Mouse (Mus musculus) brown adipose tissue, adult 24 weeks (tissue): Measurements from ENCODE around the gene Syne3. TPM values are rescaled to one million over a fixed set of nuclear protein-coding genes. Genes with fewer than 3 reads are reported as not detected.

Source experiments
- H3K27ac ChIP-seq: fragments of 200-500 bp; replicated peaks from 2 replicates; pipeline ENCODE4 v1.5.1; 2012; ENCODE audit warnings: low read depth, mild to moderate bottlenecking, low read length
- H3K4me1 ChIP-seq: fragments of 200-500 bp; 2 replicates; pipeline ENCODE4 v1.6.1; 2012; ENCODE audit warnings: low read length, mixed read lengths; ENCODE audit not compliant: control insufficient read depth, insufficient read depth, insufficient read length
- H3K4me3 ChIP-seq: fragments of 200-500 bp; 2 replicates; pipeline ENCODE4 v1.5.1; 2012; ENCODE audit warnings: low read depth, mild to moderate bottlenecking, low read length, moderate library complexity; ENCODE audit not compliant: insufficient read depth
- polyA plus RNA-seq: library from polyadenylated mRNA; stranded (reverse); fragments of >200 nt; gene quantifications from 2 replicates; pipeline ENCODE4 v1.2.4, GENCODE M21; 2012; ENCODE audit not compliant: missing spikeins, insufficient read depth, insufficient read length

Gene Syne3
- polyA plus RNA-seq, 1 experiment, result 3.3 TPM

DNA sequence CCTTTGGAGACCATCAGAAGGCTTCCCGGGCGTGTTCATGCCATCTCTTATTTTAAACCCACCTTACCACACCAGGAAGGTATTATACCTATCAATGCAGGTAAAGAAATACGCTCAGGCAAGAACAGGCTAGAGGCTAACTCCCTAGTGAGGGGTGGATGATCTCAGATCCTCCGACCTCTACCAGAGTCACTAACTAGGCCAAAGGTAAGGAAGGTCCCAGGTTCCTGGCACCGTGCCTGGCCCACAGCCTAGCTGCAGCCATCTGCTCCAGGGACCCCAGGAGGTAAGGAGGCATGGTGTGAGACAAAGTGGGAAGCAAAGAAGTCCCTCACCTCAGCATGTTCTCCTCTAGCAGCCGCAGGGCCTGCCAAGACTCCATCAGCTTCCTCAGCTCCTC lies 63.4 kb downstream of the Syne3 start:
- Histone ChIP-seq H3K27ac (no peak overlapping the region), H3K4me3 (no peak overlapping the region), H3K4me1 (no peaks in the 10 kb centered on the region)

DNA sequence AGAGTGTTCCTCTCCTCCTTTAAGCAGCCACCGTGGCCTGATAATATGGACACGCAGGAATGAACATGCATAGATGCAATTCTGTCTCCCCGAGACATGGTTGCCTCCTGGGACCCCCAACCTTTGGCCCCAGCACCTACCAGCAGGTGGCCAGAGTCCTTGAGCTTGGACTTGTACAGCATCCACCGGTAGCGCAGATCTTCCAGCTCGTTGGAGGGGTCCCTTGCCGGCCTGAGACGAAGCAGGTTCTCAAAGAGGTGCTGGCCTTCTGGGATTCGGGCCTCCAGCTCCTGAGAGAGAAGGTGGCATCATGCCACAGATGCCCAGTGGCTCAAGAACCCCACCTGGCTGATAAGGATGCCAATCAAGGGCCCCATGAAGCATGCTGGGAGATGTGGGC lies 69.1 kb downstream of the Syne3 start:
- no peak overlapping the region for H3K4me3 ChIP-seq
- no peaks in the 10 kb centered on the region for H3K4me1 ChIP-seq
- H3K27ac ChIP-seq, result no peak overlapping the region

DNA sequence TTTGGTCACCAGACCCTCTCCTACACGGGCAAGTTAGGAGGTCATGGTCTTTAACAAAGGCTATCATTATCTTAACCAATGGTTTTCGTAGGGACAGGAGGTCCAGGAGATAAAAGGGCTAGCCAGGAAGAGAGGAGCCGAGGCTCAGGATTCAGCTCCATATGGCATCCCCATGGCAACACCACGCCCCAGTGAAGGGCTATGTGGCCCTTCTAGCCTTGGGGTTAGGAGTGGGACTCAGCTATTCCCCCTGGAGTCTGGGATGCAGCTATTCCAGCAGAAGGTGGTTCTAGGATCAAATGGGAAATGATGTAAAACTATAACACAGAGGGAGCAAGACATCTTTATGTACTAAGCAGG lies 69.6 kb downstream of the Syne3 start:
- H3K4me1 ChIP-seq, result no peaks in the 10 kb centered on the region
- no peak overlapping the region for H3K27ac ChIP-seq
- H3K4me3 ChIP-seq, result no peak overlapping the region

DNA sequence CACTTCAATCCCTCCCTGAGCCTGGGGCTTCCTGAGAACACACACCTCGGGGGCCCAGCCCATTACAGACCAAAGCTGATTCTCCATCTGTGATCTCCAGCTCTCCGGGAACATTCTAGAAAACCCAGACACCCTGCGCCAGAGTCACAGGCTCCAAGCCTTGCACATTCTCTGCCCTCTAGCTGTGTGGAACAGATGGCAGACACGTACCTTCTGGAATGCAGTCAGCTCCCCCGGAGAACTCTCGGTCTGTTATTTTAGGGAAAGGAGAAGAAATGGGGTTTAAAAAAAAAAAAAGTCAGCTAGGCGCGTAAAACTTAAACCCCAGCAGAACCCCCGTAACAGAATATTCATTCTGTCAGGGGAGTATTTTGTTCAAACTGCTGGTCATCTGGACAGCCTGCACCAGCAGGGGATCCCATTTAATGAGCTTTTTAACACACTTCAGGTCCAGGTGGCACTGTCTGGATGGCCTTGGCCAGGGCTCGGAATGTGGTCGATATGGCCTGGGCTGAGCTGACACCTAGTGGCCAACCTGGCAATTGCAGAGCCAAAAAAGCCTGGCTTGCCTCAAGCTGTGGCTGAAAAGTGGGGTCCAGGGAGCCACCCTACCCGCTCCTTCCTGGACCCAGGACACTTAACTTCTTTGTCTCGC lies 70.1 kb downstream of the Syne3 start:
- H3K4me3 ChIP-seq, result no peak overlapping the region
- H3K27ac ChIP-seq, result no peak overlapping the region
- H3K4me1 ChIP-seq, result no peaks in the 10 kb centered on the region

DNA sequence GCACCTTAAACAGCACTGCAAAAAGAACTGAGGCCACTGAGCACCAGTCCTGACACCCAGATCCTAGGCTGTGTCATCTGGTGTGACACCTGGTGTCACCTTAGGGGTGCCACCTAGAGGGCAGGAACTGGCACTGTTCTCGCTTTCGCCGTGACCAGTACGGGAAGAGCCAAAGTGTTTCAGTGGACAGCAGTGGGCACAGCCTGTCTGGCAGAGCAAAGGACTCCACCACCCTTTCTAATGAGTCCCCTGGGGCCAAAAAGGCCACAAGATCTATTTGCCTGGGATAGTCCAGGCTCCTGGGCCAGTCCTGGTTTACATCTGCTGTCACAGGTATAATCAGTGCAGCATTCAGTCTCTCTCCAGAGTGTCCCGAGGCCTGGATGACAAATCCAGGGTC lies 70.7 kb downstream of the Syne3 start:
- Histone ChIP-seq H3K4me1 (no peaks in the 10 kb centered on the region), H3K4me3 (no peak overlapping the region), H3K27ac (no peak overlapping the region)

DNA sequence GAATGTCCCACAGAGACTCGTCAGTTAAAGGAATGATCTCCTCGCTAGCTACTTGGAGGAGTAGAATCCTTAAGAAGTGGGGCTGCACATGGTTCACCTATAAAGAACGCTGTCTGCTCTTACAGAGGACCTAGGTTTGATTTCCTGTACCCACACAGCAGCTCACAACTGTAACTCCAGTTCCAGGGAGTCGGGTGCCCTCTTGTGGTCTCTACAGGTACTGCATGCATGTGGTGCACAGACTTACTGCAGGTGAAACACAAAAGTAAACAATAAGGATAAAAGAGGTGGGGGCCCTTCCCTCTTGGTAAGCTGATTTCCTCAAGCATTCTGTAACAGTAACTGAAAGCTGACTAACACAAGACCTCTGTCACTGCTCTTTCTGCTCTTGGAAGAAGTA lies 73.4 kb downstream of the Syne3 start:
- Histone ChIP-seq H3K27ac (no peak overlapping the region), H3K4me1 (no peaks in the 10 kb centered on the region), H3K4me3 (no peak overlapping the region)

DNA sequence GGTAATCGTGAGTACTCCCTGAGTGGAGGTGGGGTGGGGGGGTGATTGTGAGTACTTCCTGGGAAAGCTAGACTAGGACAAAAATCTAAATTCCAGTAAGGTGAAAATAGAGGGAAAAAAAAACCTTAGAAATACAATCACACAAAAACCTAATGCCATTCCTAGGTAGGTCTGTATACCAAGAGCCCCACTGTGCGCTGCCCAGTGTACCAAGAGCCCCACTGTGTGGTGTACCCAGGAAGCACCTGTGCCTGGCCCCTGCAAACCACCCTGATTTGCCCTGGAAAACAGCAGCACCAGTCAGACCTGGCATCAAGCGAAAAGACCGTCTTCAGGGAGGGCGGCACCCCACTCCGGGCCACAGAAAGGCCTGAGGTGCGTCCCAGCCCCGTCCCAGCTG lies 74.5 kb downstream of the Syne3 start:
- Histone ChIP-seq H3K4me1 (no peaks in the 10 kb centered on the region), H3K27ac (no peak overlapping the region), H3K4me3 (no peak overlapping the region)

DNA sequence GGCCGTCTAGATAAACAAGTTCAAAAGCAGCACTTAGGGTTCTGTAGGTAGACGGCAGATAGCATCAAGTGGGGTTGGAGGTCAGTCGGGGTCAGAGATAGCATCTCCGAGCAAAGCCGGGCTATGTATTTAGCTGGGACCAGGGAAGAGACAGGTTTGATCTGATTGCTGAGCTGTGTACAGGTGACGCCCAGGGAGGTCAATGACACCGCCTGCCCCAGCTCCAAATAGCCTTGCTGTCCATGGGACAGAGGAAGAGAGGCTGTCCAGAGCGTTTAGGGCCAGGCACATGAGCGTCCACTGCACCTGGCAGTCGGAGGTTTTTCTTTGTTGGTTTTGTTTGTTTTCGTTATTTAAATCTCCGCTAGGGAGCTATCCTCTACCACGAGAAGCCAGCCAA lies 75.8 kb downstream of the Syne3 start:
- Histone ChIP-seq H3K27ac (no peak overlapping the region), H3K4me1 (no peaks in the 10 kb centered on the region), H3K4me3 (no peak overlapping the region)

DNA sequence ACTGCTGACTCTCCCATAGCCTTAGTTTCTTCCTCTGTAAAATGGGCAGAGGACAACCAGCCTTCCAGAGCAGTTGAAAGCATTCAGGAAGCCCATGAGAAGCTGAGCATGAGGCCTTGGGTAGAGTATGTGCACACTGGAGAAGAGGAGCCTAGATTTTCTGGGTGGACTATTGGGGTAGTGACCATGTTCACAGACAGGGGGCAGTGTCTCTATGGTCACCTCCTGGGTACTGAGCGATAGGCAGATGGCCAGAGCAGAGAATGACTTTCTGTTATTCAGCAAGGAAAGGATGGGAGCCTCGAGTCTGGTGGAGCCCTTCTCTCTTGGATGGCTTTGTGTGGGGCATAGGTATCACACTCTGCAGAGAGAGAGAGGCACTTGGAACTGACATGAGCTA lies 76.4 kb downstream of the Syne3 start:
- H3K4me1 ChIP-seq, result no peaks in the 10 kb centered on the region
- no peak overlapping the region for H3K4me3 ChIP-seq
- H3K27ac ChIP-seq, result no peak overlapping the region

DNA sequence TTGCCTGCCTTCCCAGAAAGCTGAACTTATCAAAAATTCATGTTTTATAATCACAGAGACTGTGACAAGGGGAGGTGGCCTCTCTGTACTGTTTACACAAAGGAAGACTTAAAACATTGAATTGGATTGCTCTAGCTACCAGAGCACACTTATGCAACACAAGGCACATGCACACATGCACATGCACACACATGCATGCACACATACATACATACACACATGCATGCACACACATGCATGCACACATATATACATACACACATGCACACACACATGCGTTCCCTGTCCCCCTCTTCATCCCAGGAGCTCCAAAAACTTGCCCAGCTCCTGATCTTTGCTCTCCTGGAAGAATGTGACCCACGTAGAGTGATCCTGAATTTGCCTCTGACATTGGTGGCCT lies 83.8 kb downstream of the Syne3 start:
- no peak overlapping the region for H3K4me3 ChIP-seq
- no peaks in the 10 kb centered on the region for H3K4me1 ChIP-seq
- H3K27ac ChIP-seq, result no peak overlapping the region

DNA sequence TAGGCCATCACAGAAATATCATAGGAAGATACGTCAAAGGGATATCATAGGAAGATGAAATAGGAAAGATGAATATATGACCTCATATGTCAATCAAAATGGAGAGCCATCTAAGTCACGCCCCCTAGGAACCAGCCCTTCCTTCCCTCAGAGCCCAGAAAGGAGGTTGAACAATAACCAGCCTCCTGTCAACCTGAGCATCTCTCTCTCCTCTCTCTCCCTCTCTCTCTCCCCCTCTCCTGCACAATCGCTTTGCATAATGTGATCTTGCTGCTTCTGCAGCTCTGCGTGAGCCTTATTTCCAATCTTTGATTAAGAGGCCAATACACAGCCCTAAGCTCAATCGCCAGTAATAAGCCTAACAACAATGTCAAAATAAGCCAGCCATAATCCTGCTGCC lies 84.6 kb downstream of the Syne3 start:
- H3K4me3 ChIP-seq, result no peak overlapping the region
- H3K27ac ChIP-seq, result no peak overlapping the region
- H3K4me1 ChIP-seq, result no peaks in the 10 kb centered on the region

DNA sequence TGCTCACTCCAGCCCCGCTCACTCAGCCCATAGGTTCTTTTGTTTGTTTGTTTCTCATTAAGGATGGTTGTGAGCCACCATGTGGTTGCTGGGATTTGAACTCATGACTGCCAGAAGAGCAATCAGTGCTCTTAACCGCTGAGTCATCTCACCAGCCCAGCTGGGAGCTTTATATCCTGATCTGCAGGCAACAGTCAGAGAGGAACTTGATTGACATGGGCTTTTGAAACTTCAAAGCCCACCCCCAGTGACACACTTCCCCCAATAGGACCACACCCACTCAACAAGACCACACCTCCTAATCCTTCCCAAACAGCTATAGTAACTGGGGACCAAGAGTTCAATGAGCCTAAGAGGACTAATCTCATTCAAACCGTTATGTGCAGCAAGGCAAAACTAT lies 85.1 kb downstream of the Syne3 start:
- Histone ChIP-seq H3K4me1 (no peaks in the 10 kb centered on the region), H3K4me3 (no peak overlapping the region), H3K27ac (no peak overlapping the region)

DNA sequence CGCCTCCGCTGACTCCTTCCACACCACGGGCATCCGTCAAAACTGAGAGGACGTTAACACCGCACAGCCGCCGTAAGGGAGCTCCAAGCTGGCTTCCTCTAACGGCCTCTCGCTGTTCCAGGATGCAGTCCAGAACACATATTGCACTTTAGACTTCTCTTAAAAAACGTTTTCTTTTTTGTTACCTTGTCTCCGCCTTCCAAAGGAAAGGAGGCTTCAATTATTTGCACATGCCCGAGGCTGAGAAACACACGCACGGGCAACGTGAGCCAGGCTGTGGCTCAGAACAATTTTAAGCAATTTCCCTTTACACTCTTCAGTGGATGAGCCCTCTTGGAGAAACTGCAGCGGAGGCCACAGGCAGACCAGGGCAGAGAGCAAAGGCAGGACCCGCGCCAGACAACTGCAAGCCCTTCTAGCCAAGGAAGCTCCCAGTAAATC lies 85.6 kb downstream of the Syne3 start:
- Histone ChIP-seq H3K27ac (no peak overlapping the region), H3K4me1 (no peaks in the 10 kb centered on the region), H3K4me3 (no peak overlapping the region)

DNA sequence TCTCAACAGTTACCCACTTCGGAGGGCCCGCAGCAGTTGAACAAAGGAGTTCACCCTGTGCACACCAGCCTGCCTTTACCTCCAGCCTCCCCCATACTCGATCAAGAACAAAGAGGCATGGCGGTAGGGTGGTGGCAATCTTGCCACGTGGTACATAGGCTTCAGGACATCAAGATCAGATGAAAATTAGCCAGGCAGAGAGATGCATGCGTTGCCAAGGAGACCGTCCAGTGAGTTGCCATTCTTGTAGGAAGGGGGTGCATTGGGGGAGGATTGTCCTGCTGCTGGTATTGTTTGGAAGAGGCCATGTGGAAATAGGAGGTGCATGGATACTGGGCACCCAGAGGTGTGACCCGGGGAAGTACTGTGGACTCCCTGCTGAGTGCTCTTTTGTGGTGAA lies 87.0 kb downstream of the Syne3 start:
- H3K4me1 ChIP-seq, result no peaks in the 10 kb centered on the region
- H3K27ac ChIP-seq, result no peak overlapping the region
- H3K4me3 ChIP-seq, result no peak overlapping the region

DNA sequence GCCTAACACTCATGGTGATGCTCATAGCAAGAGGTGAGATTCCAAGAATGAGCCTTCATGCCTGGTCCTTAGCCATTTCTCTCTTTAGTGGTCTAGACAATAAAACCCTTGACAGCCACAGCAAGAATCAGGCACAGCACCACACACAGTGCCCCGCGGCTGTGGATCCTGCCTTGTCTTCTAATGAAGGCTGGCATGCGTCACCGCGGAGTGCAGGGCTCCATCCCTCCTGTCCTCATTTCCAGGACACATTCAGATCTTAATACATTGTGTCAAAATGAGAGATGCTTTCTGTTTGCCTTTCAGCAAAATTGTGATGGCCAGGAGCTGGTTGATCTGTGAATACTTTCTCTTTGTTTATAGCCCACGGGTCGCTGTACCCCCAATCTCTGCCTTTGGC lies 88.5 kb downstream of the Syne3 start:
- Histone ChIP-seq H3K27ac (no peak overlapping the region), H3K4me1 (no peaks in the 10 kb centered on the region), H3K4me3 (no peak overlapping the region)

DNA sequence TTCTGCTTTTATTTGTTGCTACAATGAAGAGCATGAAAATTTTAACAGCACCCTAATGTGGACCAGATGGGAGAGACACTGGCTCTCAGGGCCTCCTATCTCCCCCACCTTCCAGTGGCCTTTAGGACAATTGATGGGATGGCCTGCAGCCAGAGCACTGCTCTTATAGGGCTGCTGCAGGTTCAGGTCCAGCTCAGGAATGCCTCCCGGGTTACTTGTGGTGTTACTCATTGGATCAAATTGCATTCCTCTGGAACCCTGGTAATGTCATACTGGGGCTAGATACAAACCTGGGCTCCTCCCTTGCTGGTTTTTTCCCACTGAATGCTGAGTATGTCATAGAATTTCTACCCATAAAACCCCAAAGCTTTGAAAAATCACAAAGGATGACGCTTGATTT lies 90.4 kb downstream of the Syne3 start:
- H3K4me1 ChIP-seq, result no peaks in the 10 kb centered on the region
- no peak overlapping the region for H3K4me3 ChIP-seq
- no peak overlapping the region for H3K27ac ChIP-seq

DNA sequence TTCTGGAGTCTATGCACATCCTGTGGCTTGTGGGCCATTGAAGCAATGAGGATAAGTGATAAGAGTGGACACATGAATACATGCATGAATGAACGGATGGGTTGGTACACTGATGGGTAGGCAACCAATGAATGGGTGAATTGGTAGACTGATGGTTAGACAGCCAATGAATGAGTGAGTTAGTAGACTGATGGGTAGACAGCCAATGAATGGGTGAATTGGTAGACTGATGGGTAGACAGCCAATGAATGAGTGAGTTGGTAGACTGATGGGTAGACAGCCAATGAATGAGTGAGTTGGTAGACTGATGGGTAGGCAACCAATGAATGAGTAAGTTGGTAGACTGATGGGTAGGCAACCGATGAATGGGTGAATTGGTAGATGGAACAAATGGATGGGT lies 91.7 kb downstream of the Syne3 start:
- no peak overlapping the region for H3K4me3 ChIP-seq

More for the DNA sequence above, 91.7 kb downstream of the Syne3 start:
- H3K4me1 ChIP-seq, result no peaks in the 10 kb centered on the region
- H3K27ac ChIP-seq, result no peak overlapping the region
